Mouse (Mus musculus): ENCODE data around the gene Narfl. TPM values are rescaled to one million over a fixed set of nuclear protein-coding genes. Genes with fewer than 3 reads are reported as not detected.
A peak's percentile ranks its signal among the peaks of the same experiment; 100 is the strongest.

Gene Narfl
- polyA plus RNA-seq, 1 experiment from 2014 or later: 23.8 TPM

- no peak for TF ChIP-seq CTCF (IDR thresholded peaks at IDR 0.05)
- TF ChIP-seq EP300 (IDR thresholded peaks at IDR 0.05): no peak
- H3K36me3 ChIP-seq (ENCODE audit: insufficient read depth, low read length): no peaks in the 10 kb centered on the region
- ATAC-seq: no peak
- H3K4me1 ChIP-seq (ENCODE audit: insufficient read depth, low read depth, low read length): peaks cover 9% of the 10 kb centered on the region; the same call in 1 of the 2 replicates
- H3K9me3 ChIP-seq (ENCODE audit: low read length): no peaks in the 10 kb centered on the region
- DNase-seq (ENCODE audit: low spot score): no peak
- no peaks in the 10 kb centered on the region for H3K27me3 ChIP-seq (replicated peaks; ENCODE audit: insufficient read depth, low read length)
- no peak overlapping the region for H3K27ac ChIP-seq (ENCODE audit: low read length)
- no peak overlapping the region for H3K4me2 ChIP-seq (replicated peaks; ENCODE audit: low read depth, low read length)
- no peak overlapping the region for H3K4me3 ChIP-seq (ENCODE audit: low read depth, low read length)
- no peak overlapping the region for H3K9ac ChIP-seq (replicated peaks; ENCODE audit: low read depth)
- whole genome bisulfite sequencing: 80% methylated on average over 17 of the region's 17 CpGs
Observed at GRCm38 (mm10) chr17:25794998-25795397, 21.4 kb downstream of the Narfl start.

GRCm38 (mm10) chr17:25795609-25796092 is 22.1 kb downstream of the Narfl start, which contains the start of gene AC134908.4:
Gene AC134908.4 (minus strand): TSS chr17:25795659.
- 24% methylated on average over 6 of the region's 6 CpGs for WGBS
- Histone ChIP-seq H3K9ac (replicated peaks; ENCODE audit: low read depth) (peak within 1 kb of the TSS; percentile 48), H3K4me2 (replicated peaks; ENCODE audit: low read depth, low read length) (peak within 1 kb of the TSS; percentile 87), H3K9me3 (ENCODE audit: low read length) (no peaks in the 10 kb centered on the region), H3K27me3 (replicated peaks; ENCODE audit: insufficient read depth, low read length) (no peaks in the 10 kb centered on the region), H3K4me3 (ENCODE audit: low read depth, low read length) (peak within 1 kb of the TSS; percentile 75), H3K27ac (ENCODE audit: low read length) (no peak within 1 kb of the TSS), H3K36me3 (ENCODE audit: insufficient read depth, low read length) (no peaks in the 10 kb centered on the region), H3K4me1 (ENCODE audit: insufficient read depth, low read depth, low read length) (peaks cover 9% of the 10 kb centered on the region; the same call in 1 of the 2 replicates)
- TF ChIP-seq CTCF (IDR thresholded peaks at IDR 0.05) (no peak), EP300 (IDR thresholded peaks at IDR 0.05) (no peak)
- DNase-seq (ENCODE audit: low spot score) (peak; percentile 32), ATAC-seq (no peak)

- DNase-seq (ENCODE audit: low spot score) (no peak), ATAC-seq (0 out of 2 replicates have a peak, but pooled peaks have one; percentile 0)
- H3K9ac ChIP-seq (replicated peaks; ENCODE audit: low read depth): peak overlapping the region; percentile 48
- peaks cover 9% of the 10 kb centered on the region; the same call in 1 of the 2 replicates for H3K4me1 ChIP-seq (ENCODE audit: insufficient read depth, low read depth, low read length)
- no peaks in the 10 kb centered on the region for H3K36me3 ChIP-seq (ENCODE audit: insufficient read depth, low read length)
- peak overlapping the region; percentile 87 for H3K4me2 ChIP-seq (replicated peaks; ENCODE audit: low read depth, low read length)
- no peaks in the 10 kb centered on the region for H3K9me3 ChIP-seq (ENCODE audit: low read length)
- 3% methylated on average over 37 of the region's 37 CpGs for WGBS
- H3K27ac ChIP-seq (ENCODE audit: low read length): no peak overlapping the region
- no peak for TF ChIP-seq EP300 (IDR thresholded peaks at IDR 0.05)
- TF ChIP-seq CTCF (IDR thresholded peaks at IDR 0.05): no peak
- no peaks in the 10 kb centered on the region for H3K27me3 ChIP-seq (replicated peaks; ENCODE audit: insufficient read depth, low read length)
- peak overlapping the region; percentile 75 for H3K4me3 ChIP-seq (ENCODE audit: low read depth, low read length)
Observed at GRCm38 (mm10) chr17:25796211-25796771, 22.7 kb downstream of the Narfl start.

- ATAC-seq: peak; percentile 76
- under 1% methylated on average over 25 of the region's 35 CpGs for WGBS
Observed at GRCm38 (mm10) chr17:25796951-25797369, 23.4 kb downstream of the Narfl start, which contains the start of gene Metrn. Gene Metrn (minus strand): TSS chr17:25797136.

GRCm38 (mm10) chr17:25801029-25801428 is 27.5 kb downstream of the Narfl start:
- H3K27me3 ChIP-seq (replicated peaks; ENCODE audit: insufficient read depth, low read length): no peaks in the 10 kb centered on the region
- TF ChIP-seq CTCF (IDR thresholded peaks at IDR 0.05) (peak; percentile 91), EP300 (IDR thresholded peaks at IDR 0.05) (no peak)
- peak; percentile 79 for DNase-seq (ENCODE audit: low spot score)

More at GRCm38 (mm10) chr17:25796951-25797369, 23.4 kb downstream of the Narfl start, which contains the start of gene Metrn:
- no peaks in the 10 kb centered on the region for H3K36me3 ChIP-seq (ENCODE audit: insufficient read depth, low read length)
- H3K9me3 ChIP-seq (ENCODE audit: low read length): no peaks in the 10 kb centered on the region
- peak; percentile 89 for DNase-seq (ENCODE audit: low spot score)
- TF ChIP-seq CTCF (IDR thresholded peaks at IDR 0.05) (no peak), EP300 (IDR thresholded peaks at IDR 0.05) (no peak)
- peak within 1 kb of the TSS; percentile 87 for H3K4me2 ChIP-seq (replicated peaks; ENCODE audit: low read depth, low read length)
- peaks cover 9% of the 10 kb centered on the region; the same call in 1 of the 2 replicates for H3K4me1 ChIP-seq (ENCODE audit: insufficient read depth, low read depth, low read length)
- H3K27ac ChIP-seq (ENCODE audit: low read length): no peak within 1 kb of the TSS
- H3K9ac ChIP-seq (replicated peaks; ENCODE audit: low read depth): peak within 1 kb of the TSS; percentile 48
- no peaks in the 10 kb centered on the region for H3K27me3 ChIP-seq (replicated peaks; ENCODE audit: insufficient read depth, low read length)
- peak within 1 kb of the TSS; percentile 75 for H3K4me3 ChIP-seq (ENCODE audit: low read depth, low read length)

GRCm38 (mm10) chr17:25802825-25803517 is 29.4 kb downstream of the Narfl start:
- no peaks in the 10 kb centered on the region for H3K4me1 ChIP-seq (ENCODE audit: insufficient read depth, low read depth, low read length)
- no peak overlapping the region for H3K4me2 ChIP-seq (replicated peaks; ENCODE audit: low read depth, low read length)
- no peak overlapping the region for H3K27ac ChIP-seq (ENCODE audit: low read length)
- DNase-seq (ENCODE audit: low spot score): no peak
- no peak overlapping the region for H3K4me3 ChIP-seq (ENCODE audit: low read depth, low read length)
- ATAC-seq: no peak; the same call in 1 of the 2 replicates
- H3K36me3 ChIP-seq (ENCODE audit: insufficient read depth, low read length): no peaks in the 10 kb centered on the region
- no peak overlapping the region for H3K9ac ChIP-seq (replicated peaks; ENCODE audit: low read depth)
- no peaks in the 10 kb centered on the region for H3K9me3 ChIP-seq (ENCODE audit: low read length)
- WGBS: 7% methylated on average over 10 of the region's 10 CpGs
- no peaks in the 10 kb centered on the region for H3K27me3 ChIP-seq (replicated peaks; ENCODE audit: insufficient read depth, low read length)
- TF ChIP-seq CTCF (IDR thresholded peaks at IDR 0.05) (no peak), EP300 (IDR thresholded peaks at IDR 0.05) (no peak)

More at GRCm38 (mm10) chr17:25801029-25801428, 27.5 kb downstream of the Narfl start:
- H3K4me2 ChIP-seq (replicated peaks; ENCODE audit: low read depth, low read length): no peak overlapping the region
- peaks cover 3% of the 10 kb centered on the region; the same call in 1 of the 2 replicates for H3K4me1 ChIP-seq (ENCODE audit: insufficient read depth, low read depth, low read length)
- WGBS: 8% methylated on average over 6 of the region's 6 CpGs
- no peaks in the 10 kb centered on the region for H3K9me3 ChIP-seq (ENCODE audit: low read length)
- no peak overlapping the region for H3K4me3 ChIP-seq (ENCODE audit: low read depth, low read length)
- H3K27ac ChIP-seq (ENCODE audit: low read length): no peak overlapping the region
- no peak overlapping the region for H3K9ac ChIP-seq (replicated peaks; ENCODE audit: low read depth)
- no peaks in the 10 kb centered on the region for H3K36me3 ChIP-seq (ENCODE audit: insufficient read depth, low read length)
- peak; percentile 63 for ATAC-seq
